In genomic region chr2:156194571-156194970, GRCm38 (mm10) we compare ENCODE assay signal across 18 mouse cellular contexts. TPM values are rescaled to one million over a fixed set of nuclear protein-coding genes. Genes with fewer than 3 reads are reported as not detected.
A peak's percentile ranks its signal among the peaks of the same experiment; 100 is the strongest.
DNase-seq lines count a peak whose midpoint lies in the region; ATAC-seq and TF ChIP-seq lines count a peak whose summit lies in the region.
"Had no signal": no experiment of that assay in that cellular context is flagged by ENCODE, and none has a peak within 500 bp of the region (broad histone marks: within the 10 kb centered on the region; RNA-seq: fewer than 3 reads in every experiment).

No protein-coding gene starts in this region.

- no peaks in the 10 kb centered on the region for H3K9me3 ChIP-seq in hindbrain, embryonic 10.5 days
- H3K9me3 ChIP-seq in hindbrain, embryonic 16.5 days (ENCODE audit: control insufficient read depth, low read length), result no peaks in the 10 kb centered on the region
- no peaks in the 10 kb centered on the region for H3K9me3 ChIP-seq in ES-E14 (ENCODE audit: control insufficient read depth, insufficient read depth, low read depth, low read length)
- H3K9me3 ChIP-seq in liver, embryonic 12.5 days (replicated peaks), result no peaks in the 10 kb centered on the region
- H3K9me3 ChIP-seq: forebrain, embryonic 10.5 days; hindbrain, embryonic 15.5 days; limb, embryonic 12.5 days; lung, embryonic 15.5 days; stomach, embryonic 15.5 days had no signal

- no peak overlapping the region for H3K4me2 ChIP-seq in hindbrain, embryonic 16.5 days (ENCODE audit: low read length)
- H3K4me2 ChIP-seq in liver, embryonic 12.5 days, result no peak overlapping the region
- H3K4me2 ChIP-seq: hindbrain, embryonic 15.5 days; limb, embryonic 12.5 days; lung, embryonic 15.5 days; stomach, embryonic 15.5 days had no signal

- peak; percentile 21 for DNase-seq in embryo, embryonic 10 days (ENCODE audit: low spot score)
- DNase-seq in embryo, embryonic 9.5 days (ENCODE audit: extremely low spot score), result no peak
- no peak for DNase-seq in hindbrain, embryonic 10.5 days (ENCODE audit: low spot score)
- peak; percentile 40 for DNase-seq in ES-E14 (ENCODE audit: low read depth, low spot score)
- no peak for DNase-seq in ovary, postnatal 14 days (ENCODE audit: low spot score)
- no peak for DNase-seq in adrenal gland, postnatal 36 days
- DNase-seq: cerebellum, adult 8-10 months; gastrocnemius, postnatal 25 days; kidney, adult 11 months; midbrain, embryonic 14.5 days; thymus, postnatal 14 days had no signal

- H3K9ac ChIP-seq in hindbrain, embryonic 16.5 days (ENCODE audit: low read depth, low read length), result no peak overlapping the region
- H3K9ac ChIP-seq in ES-E14 (ENCODE audit: insufficient read depth, low read depth, low read length, poor library complexity, severe bottlenecking), result no peak overlapping the region
- no peak overlapping the region for H3K9ac ChIP-seq in liver, embryonic 12.5 days
- H3K9ac ChIP-seq: hindbrain, embryonic 15.5 days; limb, embryonic 12.5 days; lung, embryonic 15.5 days; stomach, embryonic 15.5 days had no signal

- H3K36me3 ChIP-seq in hindbrain, embryonic 10.5 days, result peaks cover 11% of the 10 kb centered on the region; the same call in 1 of the 2 replicates
- no peaks in the 10 kb centered on the region for H3K36me3 ChIP-seq in hindbrain, embryonic 16.5 days (ENCODE audit: control insufficient read depth, insufficient read depth, low read length)
- H3K36me3 ChIP-seq in ES-E14 (ENCODE audit: control insufficient read depth, insufficient read depth, low read length, poor library complexity, severe bottlenecking), result no peaks in the 10 kb centered on the region
- H3K36me3 ChIP-seq in liver, embryonic 12.5 days, result no peaks in the 10 kb centered on the region
- H3K36me3 ChIP-seq: hindbrain, embryonic 15.5 days; limb, embryonic 12.5 days; lung, embryonic 15.5 days; stomach, embryonic 15.5 days had no signal

- peaks cover 43% of the 10 kb centered on the region for H3K4me1 ChIP-seq in hindbrain, embryonic 10.5 days (replicated peaks)
- H3K4me1 ChIP-seq in hindbrain, embryonic 16.5 days (ENCODE audit: control insufficient read depth, insufficient read depth, low read depth, low read length), result peaks cover 19% of the 10 kb centered on the region
- H3K4me1 ChIP-seq in ES-E14 (ENCODE audit: control insufficient read depth in 2 of 2, insufficient read depth in 2 of 2, low read length in 2 of 2, poor library complexity in 1 of 2), result peaks cover 10% of the 10 kb centered on the region in 2 experiments; a peak in 3 of 4 replicates
- H3K4me1 ChIP-seq in liver, embryonic 12.5 days, result peaks cover 62% of the 10 kb centered on the region

- H3K27ac ChIP-seq in hindbrain, embryonic 10.5 days, result 0 out of 2 replicates have a peak overlapping the region, but pooled peaks have one; percentile 35
- H3K27ac ChIP-seq in hindbrain, embryonic 16.5 days (ENCODE audit: low read depth, low read length), result no peak overlapping the region
- H3K27ac ChIP-seq in ES-E14 (ENCODE audit: insufficient read depth, low read depth, low read length, poor library complexity, severe bottlenecking), result no peak overlapping the region; the same call in 1 of the 2 replicates
- H3K27ac ChIP-seq in liver, embryonic 12.5 days, result peak overlapping the region; percentile 16; the same call in 1 of the 2 replicates
- H3K27ac ChIP-seq: forebrain, embryonic 10.5 days; hindbrain, embryonic 15.5 days; limb, embryonic 12.5 days; lung, embryonic 15.5 days; stomach, embryonic 15.5 days had no signal

- no peaks in the 10 kb centered on the region for H3K27me3 ChIP-seq in hindbrain, embryonic 10.5 days (ENCODE audit: insufficient read depth, poor library complexity, severe bottlenecking)
- no peaks in the 10 kb centered on the region for H3K27me3 ChIP-seq in hindbrain, embryonic 16.5 days (replicated peaks; ENCODE audit: control insufficient read depth, insufficient read depth, low read length)
- no peaks in the 10 kb centered on the region for H3K27me3 ChIP-seq in liver, embryonic 12.5 days (replicated peaks)
- H3K27me3 ChIP-seq: hindbrain, embryonic 15.5 days; limb, embryonic 12.5 days; lung, embryonic 15.5 days; stomach, embryonic 15.5 days had no signal

- H3K4me3 ChIP-seq in hindbrain, embryonic 10.5 days, result no peak overlapping the region
- H3K4me3 ChIP-seq in hindbrain, embryonic 16.5 days (ENCODE audit: low read length), result no peak overlapping the region
- no peak overlapping the region for H3K4me3 ChIP-seq in ES-E14 (ENCODE audit: insufficient read depth in 1 of 2, low read depth in 1 of 2, low read length in 2 of 2, poor library complexity in 1 of 2, severe bottlenecking in 1 of 2)
- no peak overlapping the region for H3K4me3 ChIP-seq in liver, embryonic 12.5 days
- H3K4me3 ChIP-seq: forebrain, embryonic 10.5 days; hindbrain, embryonic 15.5 days; limb, embryonic 12.5 days; lung, embryonic 15.5 days; stomach, embryonic 15.5 days had no signal

- in situ Hi-C loops in ES-E14 (cut with MboI; ENCODE audit: low sequenced_read_pairs in 2 of 2, unreplicated experiment in 2 of 2), result no loop called here

- ATAC-seq in hindbrain, embryonic 16.5 days, result no peak
- no peak for ATAC-seq in liver, embryonic 12.5 days

TF ChIP-seq in ES-E14, 5 proteins besides CTCF, POLR2A, EP300 and RAD21:
- TF ChIP-seq ZNF384 (IDR thresholded peaks at IDR 0.05; ENCODE audit: low read depth, low read length) (no peak), HCFC1 (IDR thresholded peaks at IDR 0.05; ENCODE audit: borderline replicate concordance, insufficient read depth, low read length) (no peak), MAFK (IDR thresholded peaks at IDR 0.05; ENCODE audit: insufficient read depth, low read depth, low read length) (no peak), ZC3H11A (IDR thresholded peaks at IDR 0.05; ENCODE audit: borderline replicate concordance, low read depth, low read length) (no peak), CHD2 (IDR thresholded peaks at IDR 0.05; ENCODE audit: low read depth, low read length) (no peak)

RNA-seq across cellular contexts. Expression of gene Phf20, which starts 1.7 kb away (rescaled TPM):
- polyA plus RNA-seq in hindbrain, embryonic 10.5 days (2016; fragmentation: Nextera tagmentation; extraction: Ambion mirVana), result 68.3 and 73.4 TPM in 2 replicates
- 111 and 117 TPM in 2 replicates for polyA plus RNA-seq in hindbrain, embryonic 16.5 days (2015; fragmentation: Nextera tagmentation; extraction: Ambion mirVana)
- total RNA-seq in ES-E14 (2012; rRNA removed), result 44.1 and 51.9 TPM in 2 replicates
- polyA plus RNA-seq in liver, embryonic 12.5 days (2016; fragmentation: Nextera tagmentation; extraction: Ambion mirVana), result 22.1 and 26.2 TPM in 2 replicates
- 10 to 100 TPM; 31.8 to 45.5 TPM for total RNA-seq in adrenal gland, postnatal 36 days (2021)

RNA-seq across cellular contexts. Expression of gene Rbm39, which starts 14.5 kb away (rescaled TPM):
- 485 and 564 TPM in 2 replicates for polyA plus RNA-seq in hindbrain, embryonic 10.5 days (2016; fragmentation: Nextera tagmentation; extraction: Ambion mirVana)
- polyA plus RNA-seq in hindbrain, embryonic 16.5 days (2015; fragmentation: Nextera tagmentation; extraction: Ambion mirVana), result 369 and 377 TPM in 2 replicates
- total RNA-seq in ES-E14 (2012; rRNA removed), result 399 and 411 TPM in 2 replicates
- polyA plus RNA-seq in liver, embryonic 12.5 days (2016; fragmentation: Nextera tagmentation; extraction: Ambion mirVana), result 328 and 329 TPM in 2 replicates
- total RNA-seq in adrenal gland, postnatal 36 days (2021), result 100 to 1,000 TPM; 334 to 392 TPM

RNA-seq across cellular contexts. Expression of gene Nfs1, which starts 50.6 kb away (rescaled TPM):
- polyA plus RNA-seq in hindbrain, embryonic 10.5 days (2016; fragmentation: Nextera tagmentation; extraction: Ambion mirVana), result 41.6 and 43.5 TPM in 2 replicates
- polyA plus RNA-seq in hindbrain, embryonic 16.5 days (2015; fragmentation: Nextera tagmentation; extraction: Ambion mirVana), result 37.7 and 39.9 TPM in 2 replicates
- 40.2 and 41.6 TPM in 2 replicates for total RNA-seq in ES-E14 (2012; rRNA removed)
- 70.7 and 72.0 TPM in 2 replicates for polyA plus RNA-seq in liver, embryonic 12.5 days (2016; fragmentation: Nextera tagmentation; extraction: Ambion mirVana)
- 10 to 100 TPM; 82.1 to 90.9 TPM for total RNA-seq in adrenal gland, postnatal 36 days (2021)

RNA-seq across cellular contexts. Expression of gene Romo1, which starts 50.7 kb away (rescaled TPM):
- polyA plus RNA-seq in hindbrain, embryonic 10.5 days (2016; fragmentation: Nextera tagmentation; extraction: Ambion mirVana), result 438 and 481 TPM in 2 replicates
- 393 and 432 TPM in 2 replicates for polyA plus RNA-seq in hindbrain, embryonic 16.5 days (2015; fragmentation: Nextera tagmentation; extraction: Ambion mirVana)
- 211 and 216 TPM in 2 replicates for total RNA-seq in ES-E14 (2012; rRNA removed)
- 302 and 311 TPM in 2 replicates for polyA plus RNA-seq in liver, embryonic 12.5 days (2016; fragmentation: Nextera tagmentation; extraction: Ambion mirVana)
- 100 to 1,000 TPM; 319 to 321 TPM for total RNA-seq in adrenal gland, postnatal 36 days (2021)

Comparison
In these comparisons a context has a peak if more than half of its experiments do, and no peak if none do; other contexts are left out.
1. DNase-seq: peak in embryo, embryonic 10 days (single experiment) and ES-E14 (single experiment); none in embryo, embryonic 9.5 days (single experiment), hindbrain, embryonic 10.5 days (single experiment), ovary, postnatal 14 days (single experiment) and adrenal gland, postnatal 36 days (0 of 2).
2. H3K27ac ChIP-seq: peak in hindbrain, embryonic 10.5 days (single experiment) and liver, embryonic 12.5 days (single experiment); none in hindbrain, embryonic 16.5 days (single experiment) and ES-E14 (single experiment).